Mouse (Mus musculus): ENCODE results near the gene Lysmd4.

The Lysmd4 gene

DNA sequence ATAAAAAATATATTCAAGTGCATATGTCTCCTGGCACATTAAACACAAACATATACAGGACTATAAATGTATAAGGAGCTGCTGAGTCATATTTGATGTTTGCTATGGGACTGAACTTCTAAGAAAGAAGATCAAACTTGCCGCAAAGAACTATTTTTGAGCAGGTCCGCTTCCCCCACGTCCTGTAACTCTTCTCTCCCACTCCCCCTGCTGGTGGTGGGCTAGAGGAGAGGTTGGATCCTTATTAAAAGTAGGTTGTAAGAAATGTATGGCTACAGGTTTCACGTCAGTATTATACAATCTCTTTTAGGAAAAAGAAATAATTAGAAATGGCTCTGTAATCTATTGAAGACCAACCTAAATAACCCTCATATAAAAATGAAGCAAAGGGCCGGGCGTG is 131.3 kb downstream of the Lysmd4 start:
- no peak for DNase-seq

DNA sequence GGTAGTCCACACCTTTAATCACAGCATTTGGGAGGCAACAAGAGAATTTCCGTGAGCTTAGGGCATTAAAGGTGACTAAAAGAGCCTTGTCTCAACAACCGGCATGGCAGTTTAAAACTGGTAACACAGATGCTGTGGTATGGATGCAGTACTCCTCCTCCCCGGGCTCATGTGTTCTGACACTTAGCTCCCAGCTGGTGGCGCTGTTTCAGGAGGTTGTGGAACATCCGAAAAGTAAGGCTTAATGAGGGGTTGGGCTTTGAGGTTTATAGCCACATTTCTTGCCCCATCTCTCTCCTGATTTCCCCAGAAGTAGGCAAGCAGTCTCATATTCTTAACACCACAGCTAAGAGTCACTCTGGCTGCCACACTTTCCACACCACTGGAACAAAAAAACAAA is 133.5 kb downstream of the Lysmd4 start:
- no peak for DNase-seq

Data from lung, postnatal 4 days (tissue).